Mouse (Mus musculus): ENCODE results near the gene Cd5.

DNA sequence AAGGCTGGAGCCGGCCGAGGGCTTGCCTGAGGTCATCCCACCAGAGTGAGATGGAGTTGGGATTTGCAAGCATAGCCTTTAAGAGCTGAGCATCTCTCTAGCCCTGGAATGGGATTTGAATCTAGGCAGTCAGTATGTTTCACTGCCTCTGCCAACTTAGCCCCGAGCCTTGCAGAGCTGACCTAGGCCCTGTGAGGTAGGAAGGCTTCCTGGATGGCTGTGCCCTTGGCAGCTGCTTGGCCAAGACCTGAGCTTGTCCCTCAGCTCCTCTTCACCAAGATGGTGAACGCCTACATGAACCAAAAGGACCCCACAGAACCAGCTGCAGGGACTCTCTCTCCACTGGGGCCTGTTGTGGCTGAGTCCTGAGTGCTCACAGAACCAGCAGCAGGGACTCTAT is 28.1 kb downstream of the Cd5 start:
- TF ChIP-seq CTCF (conservative IDR thresholded peaks at IDR 0.05; ENCODE audit: low read length) (no peak), NANOG (IDR thresholded peaks at IDR 0.05; ENCODE audit: borderline replicate concordance, low read length) (no peak)

All from E14TG2a.4 (cell line).